Mouse (Mus musculus) stomach, embryonic 14.5 days (tissue): ENCODE data around the gene Ern1. TPM values are rescaled to one million over a fixed set of nuclear protein-coding genes. Genes with fewer than 3 reads are reported as not detected.

Experiments used
- ATAC-seq: fragments of 200-750 bp; cut with Nextera tagmentation; 2 replicates; pipeline ENCODE4 v1.8.0; 2017; ENCODE audit warnings: low read depth, moderate TSS enrichment; ENCODE audit not compliant: insufficient number of reproducible peaks, insufficient read depth, low FRiP score
- H3K27ac ChIP-seq: fragments of 300-500 bp; sonication (generic); 2 replicates; pipeline ENCODE4 v1.5.1; 2014; ENCODE audit warnings: mild to moderate bottlenecking, low read length, moderate library complexity, mixed read lengths
- H3K27me3 ChIP-seq: fragments of 300-500 bp; sonication (generic); 2 replicates; pipeline ENCODE4 v1.6.1; 2014; ENCODE audit warnings: low read length, control low read depth, mixed read lengths; ENCODE audit not compliant: control insufficient read depth, insufficient read depth
- H3K36me3 ChIP-seq: fragments of 300-500 bp; sonication (generic); 2 replicates; pipeline ENCODE4 v1.6.1; 2014; ENCODE audit warnings: mild to moderate bottlenecking, control low read depth, low read length, moderate library complexity, mixed read lengths; ENCODE audit not compliant: control insufficient read depth, insufficient read depth
- H3K4me1 ChIP-seq: fragments of 300-500 bp; sonication (generic); 2 replicates; pipeline ENCODE4 v1.6.1; 2014; ENCODE audit warnings: low read length, control low read depth, mixed read lengths; ENCODE audit not compliant: control insufficient read depth, insufficient read depth
- H3K4me2 ChIP-seq: fragments of 300-500 bp; sonication (generic); replicated peaks from 2 replicates; pipeline ENCODE4 v1.6.1; 2014; ENCODE audit warnings: low read depth, low read length, control low read depth
- H3K4me3 ChIP-seq: fragments of 300-500 bp; sonication (generic); 2 replicates; pipeline ENCODE4 v1.5.1; 2014; ENCODE audit warnings: low read depth, low read length, control low read depth
- H3K9ac ChIP-seq: fragments of 300-500 bp; sonication (generic); replicated peaks from 2 replicates; pipeline ENCODE4 v1.6.1; 2014; ENCODE audit warnings: low read depth, mild to moderate bottlenecking, control low read depth, low read length, moderate library complexity, mixed read lengths
- H3K9me3 ChIP-seq: fragments of 300-500 bp; sonication (generic); 2 replicates; pipeline ENCODE4 v1.6.1; 2016; ENCODE audit warnings: low read depth, low read length, control low read depth; ENCODE audit not compliant: control insufficient read depth
- WGBS: fragments of 180-500 bp; shearing (Covaris S2); extraction: QIAGEN DNeasy Blood & Tissue Kit; methylation state at CpG from one replicate; pipeline ENCODE4 v1.1.7; 2014; 5-methylcytosine and 5-hydroxymethylcytosine counted together
- polyA plus RNA-seq: library from polyadenylated mRNA; unstranded; fragments of >200 nt; fragmentation: Nextera tagmentation; extraction: Ambion mirVana; gene quantifications from 2 replicates; pipeline ENCODE4 v1.2.1, GENCODE M21; 2014

Ern1 gene
- polyA plus RNA-seq, 1 experiment from 2014 or later, result 7.6 TPM

DNA sequence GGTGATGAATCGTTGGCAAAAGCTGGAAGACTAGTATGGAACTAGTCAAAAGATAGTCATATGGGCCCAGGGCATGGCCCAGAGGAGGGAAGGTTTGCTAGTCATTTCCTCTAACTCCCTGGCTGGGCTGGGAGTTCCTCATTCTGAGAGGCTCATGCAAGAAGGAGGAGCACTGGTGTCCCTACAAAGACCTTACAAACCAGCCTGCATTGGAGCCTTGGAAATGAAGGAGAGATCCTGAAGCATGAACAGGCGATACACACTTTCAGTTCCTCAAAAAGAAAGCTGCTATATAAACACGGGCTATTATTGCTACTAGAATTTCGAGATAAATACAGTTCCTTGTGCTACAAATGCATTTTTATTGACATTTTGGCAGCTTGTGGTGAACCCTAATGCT lies 59.5 kb downstream of the Ern1 start:
- H3K27me3 ChIP-seq, result no peaks in the 10 kb centered on the region

DNA sequence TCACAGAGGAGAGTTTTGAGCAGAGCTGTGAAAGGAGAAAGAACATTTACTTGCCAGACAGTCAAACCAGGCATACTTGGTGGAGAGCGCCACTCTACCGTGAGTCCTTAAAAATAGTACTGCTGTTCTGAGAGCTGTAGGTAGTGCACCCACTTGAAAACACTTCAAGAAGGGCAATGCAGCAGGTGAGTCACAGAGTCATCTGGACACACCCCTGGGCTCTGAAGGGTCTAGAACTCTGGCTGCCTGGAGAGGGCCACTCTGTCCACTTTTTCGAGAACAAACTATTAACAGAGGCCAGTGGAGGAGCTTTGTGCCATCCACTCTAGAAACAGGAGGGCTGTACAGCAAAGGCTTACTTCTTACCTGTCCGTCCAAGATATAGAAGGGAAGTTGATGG lies 61.2 kb downstream of the Ern1 start:
- Histone ChIP-seq H3K4me1 (0 out of 2 replicates have a peak, but pooled peaks cover 3% of the 10 kb centered on the region), H3K36me3 (no peaks in the 10 kb centered on the region), H3K27me3 (no peaks in the 10 kb centered on the region), H3K27ac (no peak overlapping the region), H3K9me3 (no peaks in the 10 kb centered on the region), H3K9ac (no peak overlapping the region), H3K4me2 (no peak overlapping the region), H3K4me3 (no peak overlapping the region)
- WGBS, result 92% methylated on average over 4 of the region's 4 CpGs
- no peak for ATAC-seq

More for the DNA sequence above, 59.5 kb downstream of the Ern1 start:
- H3K4me2 ChIP-seq, result no peak overlapping the region
- H3K4me3 ChIP-seq, result no peak overlapping the region
- no peak for ATAC-seq
- 0 out of 2 replicates have a peak, but pooled peaks cover 3% of the 10 kb centered on the region for H3K4me1 ChIP-seq
- 62% methylated on average over 4 of the region's 4 CpGs for WGBS
- H3K9me3 ChIP-seq, result no peaks in the 10 kb centered on the region
- no peaks in the 10 kb centered on the region for H3K36me3 ChIP-seq
- H3K9ac ChIP-seq, result no peak overlapping the region
- no peak overlapping the region for H3K27ac ChIP-seq

DNA sequence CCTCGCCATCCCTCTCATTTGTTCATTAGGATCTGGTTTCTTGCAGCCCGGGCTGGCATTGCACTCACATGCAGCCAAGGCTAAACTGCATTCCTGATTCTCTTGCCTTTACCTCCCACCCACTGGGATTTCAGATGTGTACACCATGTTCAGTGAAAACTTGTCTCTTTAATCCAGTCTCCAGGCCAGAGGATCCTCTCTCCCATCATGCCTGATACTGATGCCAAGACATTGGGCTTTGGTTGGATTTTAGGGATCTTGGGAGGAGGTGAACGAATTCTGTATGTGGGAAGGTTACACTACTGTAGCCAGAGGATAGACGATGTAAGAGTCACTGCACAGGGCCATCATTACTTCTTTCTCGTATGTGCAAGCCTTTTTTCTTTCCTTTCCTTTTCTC lies 62.5 kb downstream of the Ern1 start:
- no peak overlapping the region for H3K27ac ChIP-seq
- ATAC-seq, result no peak
- H3K9me3 ChIP-seq, result no peaks in the 10 kb centered on the region
- no peaks in the 10 kb centered on the region for H3K27me3 ChIP-seq
- 93% methylated on average over 5 of the region's 5 CpGs for WGBS
- 0 out of 2 replicates have a peak, but pooled peaks cover 3% of the 10 kb centered on the region for H3K4me1 ChIP-seq
- no peak overlapping the region for H3K4me3 ChIP-seq
- H3K9ac ChIP-seq, result no peak overlapping the region
- no peaks in the 10 kb centered on the region for H3K36me3 ChIP-seq
- no peak overlapping the region for H3K4me2 ChIP-seq

- Histone ChIP-seq H3K36me3 (no peaks in the 10 kb centered on the region), H3K4me2 (no peak overlapping the region), H3K4me1 (no peaks in the 10 kb centered on the region), H3K27me3 (no peaks in the 10 kb centered on the region), H3K27ac (no peak overlapping the region), H3K9me3 (no peaks in the 10 kb centered on the region), H3K4me3 (no peak overlapping the region), H3K9ac (no peak overlapping the region)
- no peak for ATAC-seq
- WGBS, result 73% methylated on average over 9 of the region's 9 CpGs
Observed at GRCm38 (mm10) chr11:106419262-106420102, 68.2 kb downstream of the Ern1 start.

DNA sequence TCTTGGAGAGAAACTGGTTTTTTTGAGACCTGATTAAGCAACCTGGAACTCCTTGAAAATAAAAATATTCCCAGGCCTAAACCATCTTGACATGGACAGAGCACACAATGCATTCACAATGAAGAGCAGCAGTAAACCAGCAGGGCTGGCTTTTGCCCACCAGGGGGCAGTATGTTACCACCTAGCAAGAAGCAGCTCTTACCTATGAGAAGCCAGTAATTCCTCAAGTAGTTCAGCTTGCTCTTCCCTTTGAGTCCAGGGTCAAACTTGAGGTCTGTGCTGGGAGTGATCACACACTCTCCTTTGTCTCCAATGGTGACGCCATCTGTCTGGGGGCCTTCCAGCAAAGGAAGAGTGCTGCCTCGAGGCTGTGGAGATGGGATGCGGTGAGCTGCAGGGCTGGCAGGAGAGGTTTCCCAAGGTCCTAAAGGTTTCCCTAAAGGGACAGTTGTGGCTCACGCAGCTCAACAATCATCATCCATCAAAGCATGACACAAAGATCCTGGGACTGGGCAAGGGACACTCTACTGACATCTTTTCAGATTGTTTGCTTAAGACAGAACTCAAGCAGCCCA lies 68.9 kb downstream of the Ern1 start:
- no peaks in the 10 kb centered on the region for H3K4me1 ChIP-seq
- H3K36me3 ChIP-seq, result peaks cover 4% of the 10 kb centered on the region; the same call in 1 of the 2 replicates
- H3K9me3 ChIP-seq, result no peaks in the 10 kb centered on the region
- 30% methylated on average over 4 of the region's 4 CpGs for WGBS
- H3K27ac ChIP-seq, result no peak overlapping the region
- H3K4me3 ChIP-seq, result no peak overlapping the region
- no peak overlapping the region for H3K9ac ChIP-seq
- no peaks in the 10 kb centered on the region for H3K27me3 ChIP-seq
- H3K4me2 ChIP-seq, result no peak overlapping the region
- ATAC-seq, result peak; percentile 65; the same call in 1 of the 2 replicates

- Histone ChIP-seq H3K9ac (no peak overlapping the region), H3K27ac (no peak overlapping the region), H3K36me3 (peaks cover 4% of the 10 kb centered on the region; the same call in 1 of the 2 replicates), H3K4me1 (no peaks in the 10 kb centered on the region), H3K27me3 (no peaks in the 10 kb centered on the region), H3K4me2 (no peak overlapping the region), H3K4me3 (no peak overlapping the region), H3K9me3 (no peaks in the 10 kb centered on the region)
- ATAC-seq, result no peak
- 90% methylated on average over 2 of the region's 2 CpGs for WGBS
Observed at GRCm38 (mm10) chr11:106417860-106418259, 69.8 kb downstream of the Ern1 start.

DNA sequence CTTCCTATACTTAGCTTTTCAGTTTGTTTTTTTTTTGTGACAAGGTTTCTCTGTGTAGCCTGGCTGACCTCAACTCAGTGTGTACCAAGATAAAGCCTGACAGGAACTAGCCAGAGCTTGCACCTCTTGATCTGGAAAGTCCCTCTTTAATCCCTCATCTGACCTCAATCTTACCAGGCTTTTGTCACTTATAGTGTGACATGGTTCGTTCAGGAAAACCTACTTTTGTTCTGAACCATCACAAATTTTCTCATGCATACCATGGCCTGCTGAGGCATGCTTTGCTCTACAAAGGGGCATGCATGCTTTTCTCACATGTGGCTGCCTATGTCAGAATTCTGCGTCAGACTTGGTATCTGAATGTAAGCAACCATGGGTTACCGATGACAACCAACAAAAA lies 71.3 kb downstream of the Ern1 start:
- 74% methylated on average over 3 of the region's 3 CpGs for WGBS
- H3K4me2 ChIP-seq, result no peak overlapping the region
- peaks cover 4% of the 10 kb centered on the region; the same call in 1 of the 2 replicates for H3K36me3 ChIP-seq
- H3K9me3 ChIP-seq, result no peaks in the 10 kb centered on the region
- no peaks in the 10 kb centered on the region for H3K27me3 ChIP-seq
- no peak overlapping the region for H3K27ac ChIP-seq
- ATAC-seq, result no peak
- H3K4me3 ChIP-seq, result no peak overlapping the region
- H3K4me1 ChIP-seq, result no peaks in the 10 kb centered on the region
- H3K9ac ChIP-seq, result no peak overlapping the region

DNA sequence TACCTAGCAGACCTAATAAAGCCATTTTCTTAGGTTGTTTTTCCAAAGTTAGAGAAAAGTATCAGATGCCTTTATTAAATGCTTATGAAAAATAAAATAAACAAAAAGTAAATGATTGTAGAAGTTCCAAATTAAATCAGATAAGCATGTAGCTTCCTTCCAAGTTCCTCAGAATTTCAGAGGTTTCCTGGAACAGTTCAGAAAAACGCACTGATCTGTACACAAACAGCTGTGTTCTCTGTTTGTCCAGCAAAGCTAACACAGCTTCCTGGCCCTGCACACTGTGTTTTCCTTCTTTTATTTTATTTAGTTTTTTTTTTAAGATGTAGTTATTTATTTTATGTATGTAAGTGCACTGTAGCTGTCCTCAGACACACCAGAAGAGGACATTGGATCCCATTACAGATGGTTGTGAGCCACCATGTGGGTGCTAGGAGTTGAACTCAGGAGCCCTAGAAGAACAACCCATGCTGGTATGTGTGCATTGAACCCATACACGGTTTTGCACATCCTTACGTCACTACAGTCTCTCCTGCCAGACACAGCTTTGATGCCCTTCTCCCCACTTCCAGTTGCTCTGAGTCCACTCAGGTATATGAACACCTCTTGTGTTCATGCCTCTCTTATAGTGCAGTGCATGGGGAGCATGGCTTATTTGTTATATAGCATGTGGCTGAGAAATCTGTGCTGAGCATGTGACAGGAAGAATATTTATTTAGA lies 74.9 kb downstream of the Ern1 start:
- Histone ChIP-seq H3K9ac (no peak overlapping the region), H3K27me3 (no peaks in the 10 kb centered on the region), H3K4me3 (no peak overlapping the region), H3K9me3 (no peaks in the 10 kb centered on the region), H3K4me2 (no peak overlapping the region), H3K36me3 (peaks cover 4% of the 10 kb centered on the region; the same call in 1 of the 2 replicates), H3K4me1 (no peaks in the 10 kb centered on the region), H3K27ac (no peak overlapping the region)
- WGBS, result 87% methylated on average over 3 of the region's 3 CpGs
- no peak for ATAC-seq
